Mouse (Mus musculus) liver, embryonic 14.5 days (tissue): ENCODE measurements around the gene Zc3h12c.

Experiments used
- CTCF ChIP-seq: IDR thresholded peaks from 2 replicates; pipeline ENCODE4 v1.5.1; 2016; ENCODE audit warnings: antibody characterized with exemption, low read depth, control low read depth
- EP300 ChIP-seq: IDR thresholded peaks from 2 replicates; pipeline ENCODE4 v1.6.1; 2016; ENCODE audit warnings: antibody characterized with exemption, low read depth

DNA sequence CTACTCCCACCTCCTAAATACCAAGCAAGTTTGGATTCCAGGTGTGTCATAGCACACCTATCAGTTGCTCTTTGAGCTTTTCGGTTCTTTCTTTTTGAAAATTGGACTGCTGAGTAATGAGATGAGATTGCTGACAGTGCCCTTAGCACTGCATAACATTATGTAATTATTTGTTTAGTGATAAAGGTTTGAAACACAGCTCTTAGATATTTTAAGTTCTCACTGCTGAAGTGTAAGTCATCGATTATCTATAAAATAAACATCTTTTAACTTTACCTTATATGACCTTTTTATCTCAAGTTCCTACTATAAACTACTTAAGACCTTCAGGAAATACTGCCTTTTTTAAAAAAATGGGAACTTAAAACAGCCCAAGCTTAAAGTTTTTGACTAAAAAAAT lies 86.4 kb downstream of the Zc3h12c start:
- no peak for TF ChIP-seq CTCF
- TF ChIP-seq EP300, result no peak
